Mouse (Mus musculus): ENCODE results near the gene Sema4c.

Gene Sema4c

DNA sequence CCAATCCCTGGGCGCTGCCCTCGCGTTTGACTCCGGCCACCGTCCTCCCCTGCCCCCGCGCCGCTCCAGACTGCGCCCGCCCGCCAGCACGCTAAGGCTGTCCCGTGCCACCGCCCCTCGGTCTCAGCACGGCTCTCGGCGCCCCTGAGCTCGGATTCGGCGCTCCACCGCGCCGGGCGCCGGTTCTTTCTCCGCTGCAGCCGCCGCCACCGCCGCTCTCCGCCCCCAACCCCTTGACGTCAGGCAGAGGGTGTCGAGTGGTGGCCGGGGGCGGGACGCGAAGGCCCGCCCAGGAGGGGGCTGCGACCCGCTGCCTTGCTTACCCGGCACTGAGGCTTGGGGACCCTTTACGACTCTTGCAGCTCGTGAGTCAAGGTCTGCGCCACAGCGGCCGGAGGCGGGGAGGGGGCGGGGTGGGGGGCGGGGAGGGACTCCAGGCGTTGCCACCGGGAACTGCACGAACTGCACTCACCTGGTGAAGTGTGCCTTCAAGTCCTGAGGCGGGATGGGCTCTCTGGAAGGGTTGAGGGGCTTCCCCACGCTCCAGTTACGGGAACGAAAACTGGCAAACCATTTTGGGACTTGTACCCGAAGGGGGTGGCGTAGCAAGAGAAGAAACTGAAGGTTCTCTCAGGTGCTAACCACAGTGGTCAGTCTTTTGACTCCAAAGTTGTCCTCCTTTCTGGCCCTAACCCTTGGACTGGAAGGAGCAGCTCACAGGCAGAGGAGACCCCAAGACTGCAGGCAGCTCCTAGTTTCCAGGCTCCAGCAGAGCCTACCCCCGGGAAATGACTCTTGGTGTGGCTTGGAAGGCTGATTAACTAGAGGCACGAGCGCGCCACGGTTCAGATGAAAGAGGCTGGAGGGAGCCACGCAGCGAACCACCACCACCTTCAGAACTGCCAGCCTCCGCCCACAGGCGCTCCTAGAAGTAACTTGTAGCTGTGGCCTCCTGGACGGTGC lies at the start of gene Sema4c:
Gene Sema4c (minus strand): TSS at position 319 of the 963 bp plus-strand sequence.
- peak; percentile 69 for DNase-seq

DNA sequence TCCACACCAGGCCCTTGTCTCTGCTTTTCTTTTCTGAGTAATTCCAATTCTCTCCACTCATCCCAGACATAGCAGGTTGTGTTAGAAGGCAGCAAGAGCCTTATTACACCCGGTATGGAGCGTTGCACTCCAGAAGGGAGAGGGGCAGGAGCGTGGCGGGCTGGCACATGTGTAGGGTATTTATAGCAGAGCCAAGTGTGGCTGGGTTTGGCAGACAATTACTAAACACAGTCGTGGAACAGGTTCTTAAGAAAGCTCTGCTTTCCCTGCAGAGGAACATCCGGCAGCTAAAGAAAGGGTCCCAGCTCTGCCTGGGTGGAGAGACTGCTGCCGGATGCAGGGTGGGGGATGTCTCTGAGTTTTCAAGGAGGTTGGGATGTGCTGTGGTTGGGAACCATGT lies 48.8 kb upstream of the Sema4c start:
- no peak for DNase-seq

DNA sequence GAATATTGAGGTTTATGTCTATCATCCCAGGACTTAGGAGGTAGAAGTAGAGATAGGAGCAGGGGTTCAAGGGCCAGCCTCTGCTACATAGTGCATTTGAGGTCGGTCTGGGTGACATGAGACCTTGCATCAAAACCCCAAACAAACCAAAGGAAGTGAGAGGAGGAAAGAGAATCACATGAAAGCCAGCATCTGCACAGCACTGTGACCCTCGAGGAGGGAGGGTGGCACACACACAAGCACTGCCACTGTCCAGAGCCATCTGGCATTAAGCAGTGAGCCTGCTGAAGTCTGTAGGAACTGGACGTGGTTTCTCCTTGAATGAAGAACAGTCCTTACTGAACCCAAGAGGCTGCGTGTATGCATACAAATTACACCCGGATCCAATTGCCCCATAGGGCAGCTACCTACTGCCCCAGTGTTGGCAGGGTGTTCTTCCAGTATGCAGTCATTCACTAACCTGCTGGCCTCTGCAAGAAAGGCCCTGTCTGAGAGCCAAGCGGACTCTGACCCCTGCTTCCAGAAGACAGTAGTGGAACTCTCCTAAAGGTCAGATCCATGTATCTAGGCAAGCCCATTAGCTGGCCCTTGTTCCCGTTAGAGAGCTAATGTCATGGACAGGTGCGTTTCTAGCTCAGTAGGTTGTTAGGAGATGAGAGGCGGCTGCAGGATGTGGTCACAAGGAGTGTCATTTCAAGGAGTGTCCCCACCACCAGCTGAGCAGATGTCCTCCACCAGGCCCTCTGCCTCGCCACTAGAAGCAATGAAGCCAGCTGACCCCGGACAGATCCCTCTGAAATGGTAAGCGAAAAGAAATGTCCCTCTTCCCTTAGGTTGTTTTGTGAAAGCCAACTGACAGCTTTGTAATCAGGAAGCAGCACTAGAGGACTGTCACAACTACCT lies 46.4 kb upstream of the Sema4c start:
- DNase-seq: no peak

DNA sequence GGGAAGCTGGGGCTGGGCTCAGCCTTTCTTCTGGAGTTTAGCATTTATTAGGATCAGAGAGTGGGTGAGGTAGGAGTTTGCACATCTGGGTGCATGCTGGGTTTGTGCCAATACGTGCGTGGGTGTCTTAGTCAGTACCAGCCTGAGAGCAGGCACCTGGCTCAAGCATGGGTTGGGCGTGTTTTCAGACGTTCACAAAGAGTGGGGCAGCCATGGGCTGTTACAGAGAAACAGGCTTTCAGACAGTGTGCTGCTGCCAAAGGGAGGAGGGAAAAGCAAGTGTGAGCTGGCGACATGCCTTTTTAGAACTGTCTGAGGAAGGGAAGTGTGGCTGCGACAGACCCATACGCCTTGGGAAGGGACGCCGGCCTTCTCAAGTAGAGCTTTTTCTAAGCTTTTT lies 45.2 kb upstream of the Sema4c start:
- no peak for DNase-seq

DNA sequence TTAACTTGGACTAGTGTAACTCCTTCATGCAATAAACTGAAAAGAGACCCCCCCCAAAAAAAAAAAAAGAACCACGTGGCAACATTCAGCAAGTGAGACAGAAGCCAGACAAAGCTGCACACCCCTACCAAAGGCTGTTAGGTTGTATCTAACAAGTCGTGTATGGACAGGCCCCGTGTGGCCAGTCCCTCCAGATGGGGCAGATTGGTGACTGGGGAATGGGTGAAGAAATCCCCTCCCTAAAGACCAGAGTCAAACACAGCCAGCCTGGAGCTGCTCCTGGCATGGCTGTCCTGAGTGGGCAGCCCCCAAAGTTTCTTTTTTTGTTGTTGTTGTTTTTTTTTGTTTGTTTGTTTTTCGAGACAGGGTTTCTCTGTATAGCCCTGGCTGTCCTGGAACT lies 44.1 kb upstream of the Sema4c start:
- no peak for DNase-seq

DNA sequence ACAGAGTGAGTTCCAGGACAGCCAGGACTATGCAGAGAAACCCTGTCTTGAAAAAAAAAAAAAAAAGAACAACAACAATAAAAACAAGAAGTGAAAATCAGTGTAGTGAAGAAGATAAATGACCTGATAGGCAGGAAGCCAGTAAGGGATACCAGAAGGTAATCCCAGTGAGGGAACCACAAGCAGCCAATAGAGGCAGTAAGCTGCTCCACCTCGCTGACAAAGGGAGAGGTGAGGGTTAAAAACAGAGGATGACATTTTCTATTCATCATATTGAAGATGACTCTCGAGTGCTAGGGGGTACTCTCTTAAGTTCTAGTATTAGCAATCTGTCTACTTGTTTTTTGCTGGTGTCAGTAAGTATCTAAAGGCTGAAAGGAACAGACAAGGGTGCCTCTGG lies 40.3 kb upstream of the Sema4c start:
- DNase-seq: no peak

DNA sequence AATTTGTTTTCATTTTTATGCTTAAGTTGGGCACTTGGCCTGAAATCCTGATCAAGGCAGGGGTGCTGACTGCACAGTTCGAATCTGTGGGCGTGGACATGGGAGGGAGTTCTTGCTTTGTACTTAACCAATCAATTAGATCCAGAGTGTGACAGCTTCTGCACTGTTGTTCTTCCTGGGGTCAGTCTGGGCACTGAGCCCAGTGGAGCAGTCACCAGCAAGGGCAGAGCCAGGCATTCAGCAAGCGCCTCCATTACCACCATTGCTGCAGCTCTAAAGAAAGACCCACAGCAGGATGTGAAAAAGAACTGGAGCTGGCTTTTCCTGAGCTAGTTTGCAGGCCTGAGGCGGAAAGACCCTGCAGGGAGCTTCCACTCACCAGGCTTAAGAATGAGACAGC lies 38.0 kb upstream of the Sema4c start:
- no peak for DNase-seq

DNA sequence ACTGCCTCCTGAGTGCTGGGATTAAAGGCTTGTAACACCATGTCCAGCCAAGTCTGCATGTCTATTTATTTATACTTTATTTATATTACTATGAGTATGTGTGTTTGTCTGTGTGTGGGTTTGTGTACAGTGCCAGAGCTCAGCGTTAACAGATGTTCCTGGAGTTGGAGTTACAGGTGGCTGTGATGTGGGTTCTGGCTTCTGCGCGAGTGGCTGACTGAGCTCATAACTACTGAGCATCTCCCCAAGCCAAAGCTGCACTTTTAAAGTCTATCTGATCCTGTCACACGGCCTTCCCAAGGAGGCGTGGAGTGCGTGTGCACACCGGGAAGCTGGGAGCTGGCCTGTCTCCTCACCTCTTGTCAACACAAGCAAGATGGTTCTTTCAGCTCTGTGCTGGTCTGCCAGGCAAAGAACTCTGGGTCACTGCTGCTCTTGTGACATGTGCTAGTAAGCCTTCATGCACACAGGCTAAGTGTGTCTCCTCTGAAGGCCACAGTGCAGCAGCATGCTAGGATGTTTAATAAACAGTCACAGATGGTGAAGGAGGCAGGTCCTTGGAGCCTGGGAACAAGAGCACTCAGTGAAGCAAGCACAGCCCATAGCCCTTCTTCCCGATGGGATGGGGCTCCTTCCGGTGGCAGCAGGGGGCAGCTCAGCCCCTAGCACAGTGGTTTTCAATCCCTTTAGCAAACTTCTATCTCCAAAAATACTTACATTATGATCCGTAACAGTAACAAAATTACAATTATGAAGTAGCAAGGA lies 37.2 kb upstream of the Sema4c start:
- DNase-seq: no peak

DNA sequence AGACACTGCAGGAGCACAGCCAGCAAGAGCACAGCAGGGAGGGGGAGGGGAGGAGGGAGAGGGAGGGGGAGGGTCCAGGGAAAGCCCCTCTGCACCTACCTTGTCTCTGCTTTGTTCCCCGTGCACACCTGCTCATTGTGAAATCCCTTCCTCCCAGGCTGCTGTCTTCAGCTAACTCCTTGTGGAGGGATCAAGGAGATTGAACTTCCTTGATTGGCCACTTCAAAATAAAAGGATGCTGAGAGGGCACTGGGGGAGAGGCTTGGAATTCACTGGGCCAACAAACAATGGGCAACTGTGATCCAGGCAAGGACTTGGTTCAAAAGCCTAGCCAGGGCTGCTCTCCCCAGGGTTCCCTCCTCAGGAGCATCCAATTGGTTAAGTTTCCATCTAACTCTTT lies 35.0 kb upstream of the Sema4c start:
- no peak for DNase-seq

DNA sequence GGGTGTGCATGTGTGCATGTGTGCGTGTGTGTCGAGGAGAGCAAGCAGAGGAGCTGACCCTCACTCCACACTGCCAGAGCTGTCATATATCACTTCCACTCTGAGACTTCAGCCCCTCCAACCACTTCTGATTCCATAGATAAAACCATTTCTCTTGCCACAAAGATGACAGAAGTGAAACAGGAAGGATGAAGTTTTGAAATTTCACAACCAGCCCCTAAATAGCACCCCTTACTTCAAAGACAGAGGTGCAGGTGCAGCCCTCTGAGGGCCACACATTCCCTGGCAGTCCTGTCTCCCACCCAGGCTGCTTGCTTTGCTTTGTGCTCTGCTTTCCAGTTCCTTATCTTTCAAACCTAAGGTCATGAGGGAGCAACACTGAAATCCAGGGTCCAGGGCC lies 33.3 kb upstream of the Sema4c start:
- no peak for DNase-seq

DNA sequence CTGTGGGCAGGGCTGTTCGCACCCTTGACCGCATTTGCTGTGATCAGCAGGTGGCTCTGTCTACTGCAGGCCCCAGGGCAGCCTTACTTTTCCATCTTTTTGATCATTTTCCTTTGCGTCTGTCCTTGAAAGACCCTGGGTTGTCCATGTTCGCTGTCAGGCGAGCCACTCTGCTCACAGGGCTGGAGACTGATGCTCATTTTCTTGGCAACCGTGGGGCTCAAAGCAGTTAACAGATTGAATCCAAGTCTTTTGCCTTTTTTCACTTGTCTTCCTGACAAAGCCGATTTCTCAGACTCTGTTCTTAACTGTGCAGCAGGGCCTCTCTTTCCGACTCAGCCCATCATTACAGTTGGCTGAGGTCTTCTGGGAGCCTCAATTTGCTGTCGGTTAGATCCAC lies 32.5 kb upstream of the Sema4c start:
- no peak for DNase-seq

DNA sequence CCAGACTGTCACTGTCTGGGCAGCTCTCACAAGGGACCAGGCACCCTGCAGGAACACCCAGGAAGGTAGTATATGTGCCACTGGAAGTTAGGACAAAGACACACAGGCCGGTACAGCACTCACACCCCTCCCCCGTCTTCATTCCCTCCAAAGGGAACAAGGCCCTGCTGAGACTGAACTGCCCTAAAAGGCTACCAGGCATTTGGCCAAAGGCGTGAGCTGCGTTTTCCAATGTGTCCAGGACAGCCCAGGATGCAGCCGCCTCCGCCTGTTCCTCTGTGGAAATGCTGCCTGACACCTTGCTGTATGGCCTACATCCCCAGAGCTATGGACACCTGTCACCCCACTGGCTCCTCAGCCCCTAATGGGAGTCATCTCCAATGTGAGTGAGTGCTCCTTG lies 31.3 kb upstream of the Sema4c start:
- peak; percentile 71 for DNase-seq

DNA sequence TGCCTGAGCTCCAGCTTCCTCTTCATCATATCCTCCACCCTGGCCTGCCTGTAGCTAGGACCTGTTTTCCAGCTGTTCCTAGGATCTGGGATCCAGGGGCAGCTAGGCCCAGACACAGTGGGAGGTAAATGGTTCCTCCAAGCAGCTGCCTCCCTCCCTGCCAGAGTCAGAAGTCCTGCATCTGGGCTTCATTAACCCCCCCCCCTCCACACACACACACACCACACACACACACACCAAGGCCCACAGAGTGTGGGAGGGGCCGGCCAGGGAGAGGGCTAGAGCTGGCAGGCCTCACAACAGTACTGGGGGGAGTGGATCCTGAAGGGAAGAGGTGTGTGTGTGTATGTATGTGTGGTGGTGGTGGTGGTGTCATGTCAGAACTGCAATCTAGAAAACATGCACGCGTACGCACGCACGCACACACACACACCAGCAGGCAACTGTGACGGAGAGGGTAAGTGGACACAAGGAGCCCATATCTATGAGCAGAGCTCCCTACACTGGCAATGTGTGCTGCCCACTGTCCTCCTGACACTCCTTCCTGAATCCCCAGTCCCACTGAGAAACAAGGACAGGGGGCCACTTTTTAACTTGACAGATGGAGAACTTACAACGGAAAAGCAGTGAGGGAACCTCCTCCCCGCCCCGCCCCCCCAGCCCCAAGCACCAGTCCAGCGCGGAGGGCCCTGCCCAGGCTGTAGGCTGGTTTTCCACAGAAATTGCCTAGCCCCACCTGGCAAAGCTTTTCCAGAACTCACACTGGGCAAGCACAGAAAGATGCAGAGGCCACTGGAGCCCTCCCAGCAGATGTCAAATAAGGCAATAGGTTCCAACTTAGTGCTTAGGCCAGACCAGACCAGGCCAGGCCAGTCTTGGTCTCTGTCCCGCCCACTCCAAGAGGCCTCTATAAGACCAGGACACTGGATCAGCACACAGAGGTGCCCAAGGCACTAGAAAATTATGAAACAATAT lies 30.6 kb upstream of the Sema4c start:
- DNase-seq: no peak

DNA sequence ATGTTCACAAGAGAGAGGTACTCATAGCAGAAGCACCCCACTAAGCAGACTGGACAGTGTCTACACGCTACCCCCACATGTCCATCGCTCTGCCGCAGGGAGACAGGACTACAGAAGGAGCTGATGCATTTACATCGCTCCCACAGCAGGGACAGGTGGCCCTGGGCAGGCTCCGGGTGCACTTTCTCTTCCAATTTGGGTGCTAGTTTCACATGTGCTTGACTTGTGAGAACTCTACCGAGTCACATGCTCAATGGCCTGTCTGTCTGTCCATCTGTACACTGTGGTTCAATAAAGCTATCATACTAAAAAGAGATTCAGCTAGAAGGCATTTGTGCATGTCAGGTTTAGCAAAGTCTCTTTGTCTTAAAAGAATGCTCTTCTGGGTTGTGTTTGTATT lies 29.7 kb upstream of the Sema4c start:
- DNase-seq: no peak

DNA sequence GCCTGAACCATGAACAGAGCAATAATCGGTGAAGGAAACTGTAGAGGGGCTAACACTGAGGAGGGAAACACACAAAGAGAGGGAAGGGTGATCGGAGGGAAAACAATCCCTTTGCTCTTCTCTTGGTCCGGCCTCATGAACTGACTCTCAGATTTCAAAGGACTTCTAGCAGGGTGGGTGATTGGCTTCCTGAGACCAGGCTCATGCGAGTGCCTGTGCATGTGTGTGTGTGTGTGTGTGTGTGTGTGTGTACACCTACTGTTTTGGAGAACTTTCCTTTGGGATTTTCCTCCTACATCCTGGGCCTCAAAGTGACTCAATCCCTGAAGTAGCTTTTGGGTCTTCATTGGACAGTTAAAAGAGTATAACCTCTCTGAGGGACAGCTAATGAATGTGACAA lies 28.1 kb upstream of the Sema4c start:
- no peak for DNase-seq

DNA sequence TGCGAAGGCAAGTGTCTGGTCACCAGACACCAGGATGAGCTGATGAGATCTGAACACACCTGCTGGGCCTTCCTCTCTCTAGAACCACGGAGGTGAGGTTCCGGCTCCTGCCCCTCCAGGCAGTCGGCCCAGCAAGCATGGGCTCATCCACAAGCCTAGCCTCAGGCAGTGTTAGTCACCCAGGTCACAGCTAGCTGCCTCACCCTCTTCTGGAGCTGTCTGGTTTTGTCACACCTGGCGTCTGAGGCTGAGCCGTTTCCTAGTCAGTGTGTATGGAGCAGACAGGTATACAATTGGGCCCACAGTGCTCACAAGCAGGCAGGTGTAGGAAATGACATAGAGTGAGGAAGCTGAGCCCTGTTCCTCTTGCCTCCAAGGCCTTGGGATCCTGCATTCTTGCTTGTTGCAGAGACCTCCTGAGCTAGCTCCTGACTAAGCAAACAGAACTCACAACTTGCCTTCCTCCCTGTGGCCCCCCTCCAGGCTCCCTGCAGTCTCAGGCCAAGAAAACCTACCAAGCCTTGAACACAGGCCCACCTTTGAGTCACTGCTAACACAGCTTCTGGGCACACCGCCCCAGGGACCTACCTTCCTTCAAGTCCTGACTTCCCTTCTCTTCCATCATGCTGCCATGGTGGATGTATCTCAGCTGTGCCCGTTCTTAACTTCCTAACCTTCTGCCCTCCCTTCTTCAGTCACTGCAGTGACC lies 25.4 kb upstream of the Sema4c start:
- DNase-seq: no peak

DNA sequence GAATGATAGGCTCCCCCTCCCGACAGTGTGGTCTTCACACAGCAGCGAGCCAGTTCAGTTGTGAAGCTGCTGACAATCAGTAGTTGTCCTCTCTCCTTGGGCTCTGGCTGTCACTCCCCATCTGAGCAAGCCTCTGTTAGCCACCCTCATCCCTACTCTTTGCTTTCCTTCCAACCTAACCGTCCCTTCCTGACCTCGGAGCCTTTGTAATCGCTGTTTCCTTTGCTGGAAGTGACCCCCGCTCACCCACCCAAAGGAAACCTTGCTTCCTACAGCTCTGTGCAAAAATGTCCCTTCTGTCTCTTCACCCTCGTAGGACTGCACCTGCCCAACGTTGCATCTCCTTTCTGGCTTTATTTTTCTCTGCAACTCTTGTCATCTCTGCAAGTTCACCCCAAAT lies 24.1 kb upstream of the Sema4c start:
- DNase-seq: no peak

DNA sequence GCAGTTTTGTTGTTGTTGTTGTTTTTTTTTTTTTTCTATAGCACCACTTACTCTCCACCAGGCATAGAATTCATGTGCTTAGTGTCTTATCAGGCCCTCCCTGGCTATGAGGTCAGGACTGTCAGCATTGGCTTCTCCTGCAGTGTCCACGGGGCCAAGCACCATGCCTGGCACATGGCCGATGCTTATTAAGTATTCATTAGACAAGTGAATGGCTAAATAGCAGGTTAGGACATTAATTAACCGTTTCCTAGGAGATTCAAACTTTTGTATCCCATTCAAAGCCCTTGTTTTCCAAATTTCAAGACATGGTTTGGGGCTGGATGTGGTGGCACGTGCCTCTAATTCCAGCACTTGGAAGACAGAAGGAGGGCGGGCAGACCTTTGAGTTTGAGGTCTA lies 23.1 kb upstream of the Sema4c start:
- peak; percentile 64 for DNase-seq

DNA sequence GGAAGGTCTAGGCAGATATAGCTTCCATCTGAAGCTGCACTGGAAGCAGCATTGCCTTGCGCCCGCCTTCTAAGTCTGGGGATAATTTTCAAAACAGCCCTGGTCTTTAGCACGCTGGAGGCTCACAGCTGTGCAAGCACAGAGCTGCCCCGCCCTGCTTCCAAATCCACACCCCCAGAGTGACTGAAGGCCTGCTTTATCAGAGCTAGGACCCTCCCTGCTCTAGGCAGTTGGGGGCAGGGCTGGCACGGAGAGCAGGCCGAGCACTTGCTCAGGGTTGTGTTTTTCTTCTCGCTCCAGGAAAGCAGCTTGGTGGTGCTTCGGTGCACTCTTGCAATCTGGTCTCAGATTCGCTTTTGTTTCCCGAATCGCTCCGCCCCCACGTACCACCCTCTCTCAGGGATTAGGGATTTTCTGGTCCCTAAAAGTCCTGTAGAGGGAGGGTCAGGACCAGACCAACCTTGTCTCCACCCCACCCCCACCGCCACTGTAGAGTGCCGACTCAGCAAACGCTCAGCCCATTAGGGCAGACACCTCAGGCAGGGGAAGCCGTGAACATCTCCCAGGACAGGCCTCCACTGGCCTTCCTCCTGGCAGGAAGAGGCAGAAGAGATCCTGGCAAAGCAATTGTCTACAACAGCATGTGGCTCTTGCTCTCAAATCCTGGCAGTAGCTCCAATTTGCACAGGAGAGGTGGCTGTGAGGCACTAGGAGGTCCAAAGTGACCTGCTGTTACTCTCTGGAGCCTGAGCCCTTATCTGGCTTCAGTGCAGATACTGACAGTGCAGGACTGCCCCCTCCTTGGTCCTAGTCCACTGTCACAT lies 22.4 kb upstream of the Sema4c start:
- DNase-seq: peak; percentile 83

DNA sequence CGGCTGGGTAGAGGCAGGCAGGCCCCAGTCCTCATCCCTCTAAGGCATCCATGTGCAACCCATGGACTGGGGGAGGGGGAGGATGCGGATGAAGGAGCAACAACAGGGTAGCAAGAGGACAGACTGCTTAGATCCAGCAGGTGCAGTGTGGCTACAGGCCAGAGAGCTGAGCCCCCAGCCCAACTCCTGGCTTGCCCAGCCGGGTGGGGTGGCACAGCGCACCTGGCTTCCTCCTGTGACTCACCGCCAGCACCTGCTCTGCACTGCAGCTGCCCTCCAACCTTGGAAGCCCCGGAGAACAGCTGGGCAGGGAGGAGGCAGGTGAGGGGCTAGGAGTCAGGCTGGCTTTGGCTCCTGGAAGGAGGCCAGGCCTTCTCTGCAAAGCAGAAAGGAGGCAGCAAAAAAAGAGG lies 21.8 kb upstream of the Sema4c start:
- no peak for DNase-seq
